In genomic region chr9:83129831-83130230, GRCm38 (mm10) we compare ENCODE assay signal across 19 mouse cellular contexts.
"Had no signal": no experiment of that assay in that cellular context is flagged by ENCODE, and none has a peak within 500 bp of the region (broad histone marks: within the 10 kb centered on the region; RNA-seq: fewer than 3 reads in every experiment).

No protein-coding gene starts in this region.

- H3K4me1 ChIP-seq: midbrain, embryonic 12.5 days; neural tube, embryonic 15.5 days had no signal

- H3K4me2 ChIP-seq: lung, embryonic 14.5 days; midbrain, embryonic 12.5 days; neural tube, embryonic 13.5 days; neural tube, embryonic 15.5 days had no signal

- H3K36me3 ChIP-seq: midbrain, embryonic 12.5 days; neural tube, embryonic 13.5 days; neural tube, embryonic 15.5 days had no signal

- H3K9me3 ChIP-seq: midbrain, embryonic 12.5 days; neural tube, embryonic 15.5 days had no signal

- H3K4me3 ChIP-seq: midbrain, embryonic 10.5 days; midbrain, embryonic 12.5 days; myocyte; neural tube, embryonic 13.5 days; neural tube, embryonic 15.5 days had no signal

- H3K9ac ChIP-seq: lung, embryonic 14.5 days; midbrain, embryonic 12.5 days; neural tube, embryonic 13.5 days; neural tube, embryonic 15.5 days had no signal

- ATAC-seq: midbrain, embryonic 16.5 days had no signal

- H3K27ac ChIP-seq: midbrain, embryonic 10.5 days; midbrain, embryonic 12.5 days; neural tube, embryonic 13.5 days; neural tube, embryonic 15.5 days had no signal

- H3K27me3 ChIP-seq: midbrain, embryonic 12.5 days; neural tube, embryonic 13.5 days; neural tube, embryonic 15.5 days had no signal

- DNase-seq: lung, adult 18-20 months; lung, embryonic 14.5 days; lung, postnatal 10 days; lung, postnatal 4 days; midbrain, embryonic 14.5 days; retina, postnatal 1 day; right cerebral cortex, adult 18-20 months; right cerebral cortex, postnatal 25 days; right cerebral cortex, postnatal 4 days; spleen, adult 18-20 months; thymus, adult 18-20 months; thymus, postnatal 25 days; thymus, postnatal 4 days had no signal
